Mouse (Mus musculus): ENCODE measurements around the gene Ccnyl1. TPM values are rescaled to one million over a fixed set of nuclear protein-coding genes. Genes with fewer than 3 reads are reported as not detected.
A peak's percentile ranks its signal among the peaks of the same experiment; 100 is the strongest.

Ccnyl1 gene
- polyA plus RNA-seq, 1 experiment from 2014 or later = 6.1 TPM

- WGBS = 33% methylated on average over 58 of the region's 58 CpGs
- DNase-seq (ENCODE audit: low spot score) = peak; percentile 71
- H3K4me3 ChIP-seq = peak overlapping the region; percentile 71
- H3K9me3 ChIP-seq = no peaks in the 10 kb centered on the region
- H3K27ac ChIP-seq (replicated peaks) = peak overlapping the region; percentile 65
- H3K36me3 ChIP-seq (replicated peaks) = 0 out of 2 replicates have a peak, but pooled peaks cover 7% of the 10 kb centered on the region
- H3K4me1 ChIP-seq = peaks cover 67% of the 10 kb centered on the region
- peaks cover 70% of the 10 kb centered on the region for H3K27me3 ChIP-seq (replicated peaks; ENCODE audit: low read depth, poor library complexity, severe bottlenecking)
These were observed 44.8 kb downstream of the Ccnyl1 start for GRCm38 (mm10) chr1:64734771-64735750.

- Histone ChIP-seq H3K36me3 (replicated peaks) (0 out of 2 replicates have a peak, but pooled peaks cover 7% of the 10 kb centered on the region), H3K27me3 (replicated peaks; ENCODE audit: low read depth, poor library complexity, severe bottlenecking) (peaks cover 70% of the 10 kb centered on the region), H3K4me1 (peaks cover 67% of the 10 kb centered on the region), H3K9me3 (no peaks in the 10 kb centered on the region), H3K4me3 (peak overlapping the region; percentile 71), H3K27ac (replicated peaks) (peak overlapping the region; percentile 68)
- DNase-seq (ENCODE audit: low spot score) = peak; percentile 77
- 8% methylated on average over 75 of the region's 75 CpGs for WGBS
These were observed 45.8 kb downstream of the Ccnyl1 start for GRCm38 (mm10) chr1:64735781-64736680.

GRCm38 (mm10) chr1:64736681-64737501, 46.6 kb downstream of the Ccnyl1 start:
- Histone ChIP-seq H3K4me1 (peaks cover 61% of the 10 kb centered on the region), H3K27ac (replicated peaks) (peak overlapping the region; percentile 80), H3K36me3 (replicated peaks) (0 out of 2 replicates have a peak, but pooled peaks cover 7% of the 10 kb centered on the region), H3K27me3 (replicated peaks; ENCODE audit: low read depth, poor library complexity, severe bottlenecking) (peaks cover 63% of the 10 kb centered on the region), H3K9me3 (no peaks in the 10 kb centered on the region), H3K4me3 (peak overlapping the region; percentile 71)
- DNase-seq (ENCODE audit: low spot score) = peak; percentile 63
- under 1% methylated on average over 56 of the region's 56 CpGs for WGBS

GRCm38 (mm10) chr1:64737502-64738179, 47.4 kb downstream of the Ccnyl1 start, which contains the start of gene Fzd5:
Gene Fzd5, minus strand, starts transcription at chr1:64737751.
- Histone ChIP-seq H3K27ac (replicated peaks) (peak within 1 kb of the TSS; percentile 80), H3K36me3 (replicated peaks) (0 out of 2 replicates have a peak, but pooled peaks cover 7% of the 10 kb centered on the region), H3K4me3 (peak within 1 kb of the TSS; percentile 71), H3K4me1 (peaks cover 60% of the 10 kb centered on the region), H3K27me3 (replicated peaks; ENCODE audit: low read depth, poor library complexity, severe bottlenecking) (peaks cover 55% of the 10 kb centered on the region), H3K9me3 (no peaks in the 10 kb centered on the region)
- under 1% methylated on average over 71 of the region's 73 CpGs for WGBS
- DNase-seq (ENCODE audit: low spot score) = peak; percentile 98

- WGBS = 1% methylated on average over 11 of the region's 11 CpGs
- H3K4me3 ChIP-seq = peak overlapping the region; percentile 71
- H3K27me3 ChIP-seq (replicated peaks; ENCODE audit: low read depth, poor library complexity, severe bottlenecking) = peaks cover 50% of the 10 kb centered on the region
- H3K36me3 ChIP-seq (replicated peaks) = 0 out of 2 replicates have a peak, but pooled peaks cover 7% of the 10 kb centered on the region
- DNase-seq (ENCODE audit: low spot score) = no peak
- no peaks in the 10 kb centered on the region for H3K9me3 ChIP-seq
- peaks cover 55% of the 10 kb centered on the region for H3K4me1 ChIP-seq
- H3K27ac ChIP-seq (replicated peaks) = peak overlapping the region; percentile 67
These were observed 47.9 kb downstream of the Ccnyl1 start for GRCm38 (mm10) chr1:64738180-64738555.

- H3K4me1 ChIP-seq = peaks cover 51% of the 10 kb centered on the region
- under 1% methylated on average over 14 of the region's 14 CpGs for WGBS
- H3K27me3 ChIP-seq (replicated peaks; ENCODE audit: low read depth, poor library complexity, severe bottlenecking) = peaks cover 45% of the 10 kb centered on the region
- no peaks in the 10 kb centered on the region for H3K9me3 ChIP-seq
- peak overlapping the region; percentile 71 for H3K4me3 ChIP-seq
- peak overlapping the region; percentile 67 for H3K27ac ChIP-seq (replicated peaks)
- 0 out of 2 replicates have a peak, but pooled peaks cover 7% of the 10 kb centered on the region for H3K36me3 ChIP-seq (replicated peaks)
- DNase-seq (ENCODE audit: low spot score) = peak; percentile 64
These were observed 48.4 kb downstream of the Ccnyl1 start for GRCm38 (mm10) chr1:64738661-64739082.

GRCm38 (mm10) chr1:64742741-64743408, 52.6 kb downstream of the Ccnyl1 start:
- 87% methylated on average over 18 of the region's 18 CpGs for WGBS
- no peak for DNase-seq (ENCODE audit: low spot score)
- Histone ChIP-seq H3K27ac (replicated peaks) (no peak overlapping the region), H3K4me1 (peaks cover 16% of the 10 kb centered on the region), H3K9me3 (no peaks in the 10 kb centered on the region), H3K27me3 (replicated peaks; ENCODE audit: low read depth, poor library complexity, severe bottlenecking) (peaks cover 7% of the 10 kb centered on the region), H3K36me3 (replicated peaks) (no peaks in the 10 kb centered on the region), H3K4me3 (no peak overlapping the region)

GRCm38 (mm10) chr1:64744616-64745015, 54.4 kb downstream of the Ccnyl1 start:
- H3K9me3 ChIP-seq = no peaks in the 10 kb centered on the region
- H3K4me3 ChIP-seq = no peak overlapping the region
- no peaks in the 10 kb centered on the region for H3K36me3 ChIP-seq (replicated peaks)
- peaks cover 10% of the 10 kb centered on the region for H3K27me3 ChIP-seq (replicated peaks; ENCODE audit: low read depth, poor library complexity, severe bottlenecking)
- no peak overlapping the region for H3K27ac ChIP-seq (replicated peaks)
- no peaks in the 10 kb centered on the region for H3K4me1 ChIP-seq
- no peak for DNase-seq (ENCODE audit: low spot score)

GRCm38 (mm10) chr1:64753109-64753508, 62.9 kb downstream of the Ccnyl1 start:
- Histone ChIP-seq H3K4me1 (peaks cover 14% of the 10 kb centered on the region; the same call in 1 of the 2 replicates), H3K9me3 (no peaks in the 10 kb centered on the region), H3K36me3 (replicated peaks) (no peaks in the 10 kb centered on the region), H3K4me3 (no peak overlapping the region), H3K27ac (replicated peaks) (no peak overlapping the region), H3K27me3 (replicated peaks; ENCODE audit: low read depth, poor library complexity, severe bottlenecking) (peaks cover 5% of the 10 kb centered on the region; the same call in 1 of the 2 replicates)
- no peak for DNase-seq (ENCODE audit: low spot score)
- WGBS = 87% methylated on average over 8 of the region's 8 CpGs

GRCm38 (mm10) chr1:64753668-64754067, 63.4 kb downstream of the Ccnyl1 start:
- Histone ChIP-seq H3K36me3 (replicated peaks) (no peaks in the 10 kb centered on the region), H3K9me3 (no peaks in the 10 kb centered on the region), H3K4me3 (no peak overlapping the region), H3K4me1 (peaks cover 14% of the 10 kb centered on the region; the same call in 1 of the 2 replicates), H3K27ac (replicated peaks) (no peak overlapping the region), H3K27me3 (replicated peaks; ENCODE audit: low read depth, poor library complexity, severe bottlenecking) (no peaks in the 10 kb centered on the region)
- no peak for DNase-seq (ENCODE audit: low spot score)
- WGBS = 70% methylated on average over 7 of the region's 7 CpGs

GRCm38 (mm10) chr1:64754658-64755057, 64.4 kb downstream of the Ccnyl1 start:
- no peak overlapping the region for H3K27ac ChIP-seq (replicated peaks)
- no peaks in the 10 kb centered on the region for H3K27me3 ChIP-seq (replicated peaks; ENCODE audit: low read depth, poor library complexity, severe bottlenecking)
- whole genome bisulfite sequencing = 90% methylated on average over 5 of the region's 5 CpGs
- H3K36me3 ChIP-seq (replicated peaks) = no peaks in the 10 kb centered on the region
- peaks cover 14% of the 10 kb centered on the region; the same call in 1 of the 2 replicates for H3K4me1 ChIP-seq
- DNase-seq (ENCODE audit: low spot score) = no peak
- no peak overlapping the region for H3K4me3 ChIP-seq
- no peaks in the 10 kb centered on the region for H3K9me3 ChIP-seq
